ENCODE assay signal across 18 mouse cellular contexts in the genomic region with DNA sequence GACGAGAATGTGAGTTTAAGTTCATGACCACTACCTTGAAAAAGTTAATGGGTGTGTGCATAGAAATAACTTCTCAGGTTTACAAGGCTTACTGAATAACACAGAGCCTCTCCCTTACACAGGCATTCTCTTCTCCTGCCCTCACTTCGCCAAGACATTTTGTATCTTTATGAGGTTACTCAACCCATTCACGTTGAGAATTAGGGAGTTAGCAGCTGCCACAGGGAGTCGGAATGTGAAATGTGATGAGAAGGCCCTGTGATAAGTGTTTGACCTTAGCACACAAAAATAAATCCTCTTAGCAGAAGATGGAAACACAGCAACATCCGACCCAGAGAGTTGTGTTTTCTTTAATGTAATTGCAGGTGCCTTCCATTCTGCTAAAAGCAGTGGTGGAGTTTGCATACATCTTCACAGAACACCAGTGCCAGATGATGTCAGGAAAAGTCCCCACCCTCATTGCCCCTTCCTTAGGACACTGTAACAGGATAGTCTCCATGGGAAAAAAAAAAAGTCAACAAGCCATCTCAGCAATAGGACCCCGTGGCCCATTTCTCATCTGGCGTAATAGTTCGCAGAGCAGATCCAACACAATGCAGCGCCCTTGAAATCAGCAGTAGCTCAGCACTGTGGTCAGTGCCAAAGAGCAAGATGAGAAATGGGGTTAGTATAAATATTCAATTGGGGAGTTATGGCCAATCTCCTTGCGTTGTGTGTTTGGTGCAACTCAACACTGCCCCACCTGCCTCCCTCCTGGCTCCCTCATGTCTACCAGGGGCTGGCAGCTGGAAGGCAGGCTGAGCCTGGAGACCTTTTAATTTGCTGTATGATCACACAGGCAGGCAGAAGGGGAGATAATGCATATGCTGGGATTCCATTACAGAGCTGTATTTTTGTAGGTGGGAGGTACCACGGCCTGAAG.
"Had no signal": no experiment of that assay in that cellular context is flagged by ENCODE, and none has a peak within 500 bp of the region (broad histone marks: within the 10 kb centered on the region; RNA-seq: fewer than 3 reads in every experiment).

No protein-coding gene starts in this region.

- H3K9me3 ChIP-seq: limb, embryonic 12.5 days; liver, embryonic 15.5 days; midbrain, embryonic 10.5 days; neural tube, embryonic 13.5 days; stomach, embryonic 15.5 days had no signal

- H3K4me3 ChIP-seq: limb, embryonic 12.5 days; liver, embryonic 15.5 days; midbrain, embryonic 10.5 days; neural tube, embryonic 13.5 days; stomach, embryonic 15.5 days had no signal

- H3K27ac ChIP-seq: limb, embryonic 12.5 days; liver, embryonic 15.5 days; midbrain, embryonic 10.5 days; neural tube, embryonic 13.5 days; stomach, embryonic 15.5 days had no signal

- ATAC-seq: lung, postnatal 0 days had no signal

- H3K4me2 ChIP-seq: limb, embryonic 12.5 days; liver, embryonic 11.5 days; liver, embryonic 15.5 days; neural tube, embryonic 13.5 days; stomach, embryonic 15.5 days had no signal

- DNase-seq: kidney, adult 11 months; kidney, postnatal 25 days; layer of hippocampus, adult 9-11 months; layer of hippocampus, postnatal 36 days; lung, adult 2 months; lung, postnatal 36 days; midbrain, embryonic 14.5 days; retina, postnatal 1 day; right cerebral cortex, postnatal 4 days; thymus, adult 2 months; thymus, postnatal 25 days had no signal

- H3K4me1 ChIP-seq: liver, embryonic 15.5 days; stomach, embryonic 15.5 days had no signal

- H3K36me3 ChIP-seq: limb, embryonic 12.5 days; liver, embryonic 15.5 days; midbrain, embryonic 10.5 days; neural tube, embryonic 13.5 days; stomach, embryonic 15.5 days had no signal

- H3K9ac ChIP-seq: limb, embryonic 12.5 days; liver, embryonic 15.5 days; neural tube, embryonic 13.5 days; stomach, embryonic 15.5 days had no signal

- H3K27me3 ChIP-seq: limb, embryonic 12.5 days; liver, embryonic 15.5 days; neural tube, embryonic 13.5 days; stomach, embryonic 15.5 days had no signal
